Mouse (Mus musculus): ENCODE data around the gene Fam129a. TPM values are rescaled to one million over a fixed set of nuclear protein-coding genes. Genes with fewer than 3 reads are reported as not detected.

The Fam129a gene
- polyA plus RNA-seq, 1 experiment: 0.02 TPM

GRCm38 (mm10) chr1:151689032-151689431 lies 118.0 kb downstream of the Fam129a start:
- no peak for TF ChIP-seq GATA1 (IDR thresholded peaks at IDR 0.05; ENCODE audit: low read length)

GRCm38 (mm10) chr1:151689561-151689960 lies 118.6 kb downstream of the Fam129a start:
- TF ChIP-seq GATA1 (IDR thresholded peaks at IDR 0.05; ENCODE audit: low read length): no peak

GRCm38 (mm10) chr1:151690061-151690460 lies 119.1 kb downstream of the Fam129a start:
- TF ChIP-seq GATA1 (IDR thresholded peaks at IDR 0.05; ENCODE audit: low read length): no peak

GRCm38 (mm10) chr1:151690583-151691193 lies 119.7 kb downstream of the Fam129a start:
- no peak for TF ChIP-seq GATA1 (IDR thresholded peaks at IDR 0.05; ENCODE audit: low read length)

- TF ChIP-seq GATA1 (IDR thresholded peaks at IDR 0.05; ENCODE audit: low read length): no peak
Observed at GRCm38 (mm10) chr1:151696751-151697150, 125.8 kb downstream of the Fam129a start.

- TF ChIP-seq GATA1 (IDR thresholded peaks at IDR 0.05; ENCODE audit: low read length): no peak
Observed at GRCm38 (mm10) chr1:151697901-151698641, 127.1 kb downstream of the Fam129a start.

- no peak for TF ChIP-seq GATA1 (IDR thresholded peaks at IDR 0.05; ENCODE audit: low read length)
Observed at GRCm38 (mm10) chr1:151699363-151699762, 128.4 kb downstream of the Fam129a start.

GRCm38 (mm10) chr1:151702816-151703215 lies 131.8 kb downstream of the Fam129a start:
- no peak for TF ChIP-seq GATA1 (IDR thresholded peaks at IDR 0.05; ENCODE audit: low read length)

- no peak for TF ChIP-seq GATA1 (IDR thresholded peaks at IDR 0.05; ENCODE audit: low read length)
Observed at GRCm38 (mm10) chr1:151705723-151706396, 134.9 kb downstream of the Fam129a start.

- no peak for TF ChIP-seq GATA1 (IDR thresholded peaks at IDR 0.05; ENCODE audit: low read length)
Observed at GRCm38 (mm10) chr1:151706397-151706752, 135.4 kb downstream of the Fam129a start.

GRCm38 (mm10) chr1:151708966-151709733 lies 138.2 kb downstream of the Fam129a start:
- TF ChIP-seq GATA1 (IDR thresholded peaks at IDR 0.05; ENCODE audit: low read length): no peak

- TF ChIP-seq GATA1 (IDR thresholded peaks at IDR 0.05; ENCODE audit: low read length): no peak
Observed at GRCm38 (mm10) chr1:151709734-151710022, 138.7 kb downstream of the Fam129a start.

- no peak for TF ChIP-seq GATA1 (IDR thresholded peaks at IDR 0.05; ENCODE audit: low read length)
Observed at GRCm38 (mm10) chr1:151710424-151711055, 139.6 kb downstream of the Fam129a start.

- no peak for TF ChIP-seq GATA1 (IDR thresholded peaks at IDR 0.05; ENCODE audit: low read length)
Observed at GRCm38 (mm10) chr1:151711062-151711461, 140.1 kb downstream of the Fam129a start.

- no peak for TF ChIP-seq GATA1 (IDR thresholded peaks at IDR 0.05; ENCODE audit: low read length)
Observed at GRCm38 (mm10) chr1:151712664-151713063, 141.7 kb downstream of the Fam129a start.
